Mouse (Mus musculus): ENCODE data around the gene Nf2. TPM values are rescaled to one million over a fixed set of nuclear protein-coding genes. Genes with fewer than 3 reads are reported as not detected.
"Not testable (repeated sequence)": the region's sequence is repeated elsewhere in the genome, so short reads cannot be mapped to it uniquely, and the experiment has no call there.

Gene Nf2
- total RNA-seq, 2 experiments from 2014 or later, result 187 to 188 TPM

- not testable (repeated sequence) for DNase-seq (ENCODE audit: low spot score in 2 of 2)
Measured at GRCm38 (mm10) chr11:4802401-4802800, 46.9 kb downstream of the Nf2 start.

GRCm38 (mm10) chr11:4800654-4801053, 48.7 kb downstream of the Nf2 start:
- no peak for DNase-seq (ENCODE audit: low spot score in 2 of 2)

GRCm38 (mm10) chr11:4793006-4793405, 56.3 kb downstream of the Nf2 start:
- no peak for DNase-seq (ENCODE audit: low spot score in 2 of 2)

DNA sequence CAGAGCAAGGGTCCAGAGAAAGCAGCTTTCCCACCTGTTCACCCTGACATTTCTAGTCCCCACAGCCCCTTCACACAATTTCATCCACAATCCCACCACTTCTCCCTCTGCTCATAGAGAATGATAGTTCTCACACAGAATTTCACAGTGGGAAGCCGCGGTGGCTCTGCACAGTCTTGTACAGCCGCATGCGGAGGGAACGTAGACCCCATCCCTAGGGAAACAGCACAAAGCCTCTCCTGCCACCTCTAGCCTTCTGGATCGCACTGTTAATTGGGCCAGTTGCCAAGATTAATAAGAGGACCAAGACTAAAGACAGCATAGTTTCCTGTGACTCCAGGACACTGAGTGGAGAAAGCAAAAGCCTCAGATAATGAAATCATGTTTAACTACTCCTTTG, 57.8 kb downstream of the Nf2 start:
- no peak for DNase-seq (ENCODE audit: low spot score in 2 of 2)

DNA sequence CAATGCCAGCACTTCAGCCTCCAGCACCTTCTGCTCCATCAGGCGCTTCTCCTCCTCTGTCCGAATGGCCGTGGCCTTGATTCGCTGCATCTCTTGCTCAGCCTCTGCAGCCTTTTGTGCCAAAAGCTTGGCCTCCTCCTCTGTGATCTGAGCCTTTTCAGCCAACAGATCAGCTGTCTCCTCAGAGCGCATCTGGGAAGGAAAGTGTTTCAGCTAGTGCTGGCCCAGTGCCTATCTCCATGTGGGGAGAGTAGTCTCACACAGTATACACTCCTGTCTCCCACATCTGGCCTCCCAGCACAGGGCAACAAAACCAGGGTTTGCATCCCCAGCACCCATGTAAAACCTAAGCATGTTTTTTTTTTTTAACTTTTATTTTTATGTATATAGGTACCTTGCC, 59.6 kb downstream of the Nf2 start:
- no peak for DNase-seq (ENCODE audit: low spot score in 2 of 2)

GRCm38 (mm10) chr11:4784629-4785142, 64.7 kb downstream of the Nf2 start:
- DNase-seq (ENCODE audit: low spot score in 2 of 2), result no peak

GRCm38 (mm10) chr11:4783116-4783515, 66.2 kb downstream of the Nf2 start:
- no peak for DNase-seq (ENCODE audit: low spot score in 2 of 2)

DNA sequence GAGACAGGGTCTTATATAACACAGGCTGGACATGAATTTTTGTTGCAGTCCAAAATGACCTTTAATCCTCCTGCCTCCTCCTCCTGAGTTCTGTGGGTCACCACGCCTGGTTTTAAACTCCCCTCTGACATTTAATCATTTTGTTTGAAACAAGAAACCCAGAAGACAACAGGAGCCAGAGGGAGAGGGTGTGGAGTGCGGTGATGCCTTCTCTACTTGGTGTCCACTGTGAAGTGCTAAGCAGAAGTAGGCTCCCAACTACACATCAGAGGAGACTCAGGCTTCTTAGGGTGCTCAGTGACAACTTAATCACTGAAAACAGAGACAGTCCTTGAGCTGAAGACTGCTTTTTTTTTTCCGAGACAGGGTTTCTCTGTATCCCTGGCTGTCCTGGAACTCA, 68.4 kb downstream of the Nf2 start:
- DNase-seq (ENCODE audit: low spot score in 2 of 2), result no peak

GRCm38 (mm10) chr11:4772925-4773324, 76.4 kb downstream of the Nf2 start:
- peak; percentile 72 to 74 for DNase-seq (ENCODE audit: low spot score in 2 of 2)

DNA sequence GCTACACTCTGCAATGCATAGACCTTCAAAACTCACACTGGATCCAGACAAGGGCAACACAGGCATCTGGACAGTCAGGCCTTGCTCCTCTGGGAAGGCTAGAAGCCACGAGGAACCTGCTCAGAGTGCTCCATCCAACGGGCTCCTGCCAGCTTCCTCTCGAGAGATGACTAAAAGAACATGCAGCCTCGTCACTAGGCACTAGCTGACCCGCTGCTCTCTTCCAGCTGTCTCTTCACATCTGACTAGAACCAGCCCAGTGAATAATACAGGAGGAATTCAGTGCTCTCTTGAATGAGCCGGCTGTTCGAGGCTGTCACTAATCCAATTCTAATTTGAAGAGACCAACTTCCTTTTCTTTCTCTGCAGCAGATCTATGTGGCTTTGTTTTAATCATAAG, 77.6 kb downstream of the Nf2 start:
- no peak for DNase-seq (ENCODE audit: low spot score in 2 of 2)

DNA sequence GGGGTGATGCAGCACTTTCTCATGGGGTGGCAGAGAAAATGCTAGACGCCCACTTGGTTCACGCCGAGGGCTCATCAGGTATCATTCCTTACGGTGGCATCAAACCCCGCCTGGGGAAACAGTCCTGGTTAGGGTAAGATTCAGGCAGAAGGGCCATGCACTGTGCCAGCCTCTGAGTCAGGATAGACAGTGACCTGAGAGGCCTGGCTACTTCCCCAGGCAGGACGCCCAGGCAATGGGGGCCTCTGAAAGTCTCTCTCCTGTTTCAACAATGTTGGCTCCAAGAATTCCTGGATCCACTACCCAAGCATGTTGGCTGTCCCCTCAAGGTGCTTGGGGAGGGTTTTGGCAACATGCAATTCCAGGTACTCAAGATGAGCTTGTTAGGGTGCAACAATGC, 79.5 kb downstream of the Nf2 start:
- no peak for DNase-seq (ENCODE audit: low spot score in 2 of 2)

- no peak for DNase-seq (ENCODE audit: low spot score in 2 of 2)
Measured at GRCm38 (mm10) chr11:4769293-4769692, 80.0 kb downstream of the Nf2 start.

DNA sequence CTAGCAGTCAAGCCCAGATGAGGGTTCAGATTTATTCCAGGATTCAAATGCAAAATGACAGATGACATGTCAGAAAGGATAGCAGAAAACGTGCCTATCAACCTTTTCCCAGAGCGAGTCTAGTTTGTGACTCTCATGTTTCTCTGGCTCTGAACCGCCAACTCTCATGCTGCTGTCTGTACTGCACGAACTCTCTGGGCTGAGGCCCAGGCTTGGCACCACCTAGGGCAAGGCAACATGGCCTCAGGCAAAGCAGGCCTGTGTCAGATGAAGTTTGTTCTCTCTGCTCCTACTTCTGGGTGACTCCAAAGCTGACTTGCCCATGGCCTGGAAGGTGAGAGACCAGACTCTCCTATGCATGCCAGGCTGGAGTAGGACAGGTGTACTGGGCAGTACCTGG, 80.9 kb downstream of the Nf2 start:
- peak in 1 of 2 experiments; percentile 55 for DNase-seq (ENCODE audit: low spot score in 2 of 2)

- DNase-seq (ENCODE audit: low spot score in 2 of 2), result no peak
Measured at GRCm38 (mm10) chr11:4764476-4764875, 84.9 kb downstream of the Nf2 start.

DNA sequence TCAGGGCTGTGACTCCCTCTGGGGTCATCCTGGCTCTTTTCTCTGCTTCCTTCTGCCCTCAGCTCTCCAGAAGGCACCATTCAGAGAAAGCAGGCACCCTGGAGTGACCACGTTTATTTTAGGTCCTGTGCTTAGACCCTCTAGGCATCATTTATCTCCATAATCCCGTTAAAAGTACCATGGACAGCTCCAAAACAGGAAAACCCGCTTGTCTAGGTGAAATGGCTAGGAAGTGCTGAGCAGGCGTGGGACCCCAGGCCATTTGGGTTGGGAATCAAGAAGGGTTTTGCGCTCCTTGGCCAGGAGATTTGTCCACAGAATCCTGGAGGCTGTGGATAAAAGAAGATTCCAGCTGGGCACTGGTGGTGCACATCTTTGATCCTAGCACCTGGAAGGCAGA, 85.7 kb downstream of the Nf2 start:
- DNase-seq (ENCODE audit: low spot score in 2 of 2), result no peak

- no peak for DNase-seq (ENCODE audit: low spot score in 2 of 2)
Measured at GRCm38 (mm10) chr11:4762511-4762910, 86.8 kb downstream of the Nf2 start.

GRCm38 (mm10) chr11:4761991-4762390, 87.3 kb downstream of the Nf2 start:
- DNase-seq (ENCODE audit: low spot score in 2 of 2), result no peak

DNA sequence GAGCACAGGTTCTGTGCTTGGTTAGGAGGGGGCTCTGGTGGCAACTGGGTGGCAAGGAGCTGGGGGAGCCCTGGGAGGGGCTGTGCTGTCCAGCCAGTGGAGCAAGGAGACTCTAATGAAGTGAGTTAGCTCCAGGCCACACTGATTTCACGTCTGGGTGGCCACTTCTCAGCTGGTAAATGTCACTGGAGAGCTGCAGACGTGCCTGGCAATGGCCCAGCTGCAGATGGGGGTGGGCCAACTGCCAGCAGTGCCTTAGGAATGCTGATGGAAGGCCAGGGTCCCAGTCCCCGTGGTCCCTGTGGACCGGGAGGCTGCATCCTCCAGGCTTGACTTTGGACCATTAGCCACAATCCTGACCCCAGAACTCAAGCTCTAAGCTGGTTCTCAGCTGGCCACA, 88.9 kb downstream of the Nf2 start:
- DNase-seq (ENCODE audit: low spot score in 2 of 2), result no peak

GRCm38 (mm10) chr11:4757789-4758158, 91.6 kb downstream of the Nf2 start:
- DNase-seq (ENCODE audit: low spot score in 2 of 2), result no peak

GRCm38 (mm10) chr11:4756984-4757788, 92.2 kb downstream of the Nf2 start:
- DNase-seq (ENCODE audit: low spot score in 2 of 2), result no peak

- DNase-seq (ENCODE audit: low spot score in 2 of 2), result no peak
Measured at GRCm38 (mm10) chr11:4756460-4756859, 92.9 kb downstream of the Nf2 start.

- DNase-seq (ENCODE audit: low spot score in 2 of 2), result no peak
Measured at GRCm38 (mm10) chr11:4754867-4755266, 94.5 kb downstream of the Nf2 start.

DNA sequence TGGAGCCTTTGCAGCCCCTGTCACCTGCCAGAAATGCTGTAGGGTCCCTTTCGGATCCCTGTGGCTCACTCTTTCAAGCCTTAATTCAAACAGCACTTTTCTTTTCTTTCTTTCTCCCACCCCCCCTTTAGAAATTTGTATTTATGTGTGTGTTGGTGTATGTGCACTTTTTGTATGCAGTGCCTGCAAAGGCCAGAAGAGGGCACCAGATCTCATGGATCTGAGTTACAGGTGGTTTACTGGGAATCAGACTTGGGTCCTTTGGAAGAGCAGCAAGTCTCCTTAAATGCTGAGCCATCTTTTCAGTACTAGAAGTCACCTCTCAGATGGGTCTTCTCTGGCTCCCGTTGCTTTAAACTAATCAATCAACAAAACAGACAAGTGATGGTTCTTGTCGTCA, 95.3 kb downstream of the Nf2 start:
- DNase-seq (ENCODE audit: low spot score in 2 of 2), result no peak
